Mouse (Mus musculus): ENCODE measurements around the gene Dpp9. TPM values are rescaled to one million over a fixed set of nuclear protein-coding genes. Genes with fewer than 3 reads are reported as not detected.

The Dpp9 gene
- polyA plus RNA-seq, 1 experiment from 2014 or later, result 36.2 TPM

DNA sequence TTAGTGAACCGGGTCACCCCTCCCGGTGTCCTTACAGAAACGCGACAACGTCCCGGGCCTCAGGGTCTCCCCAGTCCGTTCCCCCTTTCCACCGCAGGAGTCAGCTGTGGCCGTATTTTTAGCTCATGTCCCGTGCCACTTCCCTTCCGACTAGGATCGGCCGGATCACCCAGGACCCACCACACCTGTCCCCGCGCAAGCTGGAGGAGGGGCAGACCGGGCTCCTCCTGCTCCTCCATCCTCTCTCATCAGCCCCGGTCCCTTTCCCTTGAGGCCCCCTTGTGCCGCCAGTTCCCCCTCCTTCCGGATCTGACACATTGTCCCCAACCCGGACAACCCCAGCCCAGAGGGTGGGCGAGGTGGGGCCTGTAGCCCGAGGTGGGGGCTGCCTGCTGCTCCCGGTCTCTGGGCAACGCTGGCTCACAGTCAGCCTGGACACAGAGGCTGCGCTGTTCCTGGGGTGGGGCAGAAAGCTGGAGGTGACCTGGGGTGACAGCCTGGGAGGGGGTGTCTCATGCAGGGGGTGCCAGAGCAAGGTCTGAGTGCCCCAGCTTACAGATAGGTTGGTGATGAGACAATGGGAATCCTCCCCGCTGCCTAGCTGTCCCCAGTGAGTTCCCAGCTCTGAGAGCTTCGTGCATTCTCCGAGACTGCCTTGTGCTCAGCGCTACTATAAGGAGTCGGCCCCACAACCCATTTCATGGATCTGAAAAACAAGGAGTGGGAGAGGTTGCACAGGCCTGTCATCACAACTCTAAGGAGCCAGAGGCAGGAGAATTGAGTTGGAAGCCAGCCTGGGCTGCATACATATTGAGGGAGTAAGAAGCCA is 69.7 kb downstream of the Dpp9 start:
- Histone ChIP-seq H3K9me3 (ENCODE audit: control insufficient read depth, low read length) (no peaks in the 10 kb centered on the region), H3K27ac (ENCODE audit: low read depth) (no peak overlapping the region), H3K4me2 (ENCODE audit: low read length) (peak overlapping the region; percentile 38), H3K4me3 (ENCODE audit: low read depth, low read length) (peak overlapping the region; percentile 10; the same call in 1 of the 2 replicates), H3K9ac (ENCODE audit: low read length) (no peak overlapping the region), H3K4me1 (replicated peaks; ENCODE audit: control insufficient read depth, insufficient read depth, low read length) (no peaks in the 10 kb centered on the region), H3K27me3 (replicated peaks; ENCODE audit: control insufficient read depth, insufficient read depth, low read length) (peaks cover 55% of the 10 kb centered on the region), H3K36me3 (ENCODE audit: control insufficient read depth, insufficient read depth, low read length) (no peaks in the 10 kb centered on the region)
- under 1% methylated on average over 25 of the region's 30 CpGs for WGBS
- DNase-seq (ENCODE audit: low spot score) (no peak), ATAC-seq (replicated peaks; ENCODE audit: low FRiP score, low TSS enrichment, low read depth) (0 out of 2 replicates have a peak, but pooled peaks have one; percentile 37)

- H3K4me1 ChIP-seq (replicated peaks; ENCODE audit: control insufficient read depth, insufficient read depth, low read length), result no peaks in the 10 kb centered on the region
- 20% methylated on average over 9 of the region's 9 CpGs for WGBS
- no peak overlapping the region for H3K9ac ChIP-seq (ENCODE audit: low read length)
- H3K4me2 ChIP-seq (ENCODE audit: low read length), result peak overlapping the region; percentile 38
- no peaks in the 10 kb centered on the region for H3K9me3 ChIP-seq (ENCODE audit: control insufficient read depth, low read length)
- H3K4me3 ChIP-seq (ENCODE audit: low read depth, low read length), result no peak overlapping the region; the same call in 1 of the 2 replicates
- peaks cover 58% of the 10 kb centered on the region for H3K27me3 ChIP-seq (replicated peaks; ENCODE audit: control insufficient read depth, insufficient read depth, low read length)
- no peak overlapping the region for H3K27ac ChIP-seq (ENCODE audit: low read depth)
- DNase-seq (ENCODE audit: low spot score), result no peak
- ATAC-seq (replicated peaks; ENCODE audit: low FRiP score, low TSS enrichment, low read depth), result 0 out of 2 replicates have a peak, but pooled peaks have one; percentile 28
- no peaks in the 10 kb centered on the region for H3K36me3 ChIP-seq (ENCODE audit: control insufficient read depth, insufficient read depth, low read length)
Observed at GRCm38 (mm10) chr17:56148280-56148679, 70.4 kb downstream of the Dpp9 start.

GRCm38 (mm10) chr17:56147420-56147819 is 71.3 kb downstream of the Dpp9 start:
- H3K4me3 ChIP-seq (ENCODE audit: low read depth, low read length), result no peak overlapping the region
- no peaks in the 10 kb centered on the region for H3K9me3 ChIP-seq (ENCODE audit: control insufficient read depth, low read length)
- H3K27me3 ChIP-seq (replicated peaks; ENCODE audit: control insufficient read depth, insufficient read depth, low read length), result peaks cover 67% of the 10 kb centered on the region
- ATAC-seq (replicated peaks; ENCODE audit: low FRiP score, low TSS enrichment, low read depth) (no peak), DNase-seq (ENCODE audit: low spot score) (no peak)
- no peak overlapping the region for H3K27ac ChIP-seq (ENCODE audit: low read depth)
- no peak overlapping the region for H3K4me2 ChIP-seq (ENCODE audit: low read length)
- H3K4me1 ChIP-seq (replicated peaks; ENCODE audit: control insufficient read depth, insufficient read depth, low read length), result peaks cover 3% of the 10 kb centered on the region; the same call in 1 of the 2 replicates
- no peak overlapping the region for H3K9ac ChIP-seq (ENCODE audit: low read length)
- 43% methylated on average over 12 of the region's 12 CpGs for WGBS
- no peaks in the 10 kb centered on the region for H3K36me3 ChIP-seq (ENCODE audit: control insufficient read depth, insufficient read depth, low read length)

DNA sequence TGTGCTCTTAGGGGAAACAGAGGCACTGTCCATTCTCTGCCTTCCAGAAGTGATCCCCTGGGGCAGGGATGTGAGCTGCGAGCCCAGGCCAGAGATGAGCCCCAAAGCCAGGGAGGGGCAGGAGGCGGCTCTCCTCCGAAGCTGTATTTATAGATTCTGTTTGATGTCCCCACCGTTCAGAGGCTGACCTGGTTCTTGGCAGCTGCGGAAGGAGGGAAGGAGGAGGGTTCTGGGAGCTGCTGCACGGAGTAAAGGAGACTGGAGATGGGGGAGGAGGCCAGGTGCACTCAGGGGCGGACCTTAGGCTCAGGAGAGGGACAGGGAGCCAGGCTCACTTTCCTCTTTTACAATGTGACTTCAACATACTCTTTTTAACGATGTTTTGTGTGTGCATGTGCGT is 72.6 kb downstream of the Dpp9 start:
- Histone ChIP-seq H3K9ac (ENCODE audit: low read length) (no peak overlapping the region), H3K36me3 (ENCODE audit: control insufficient read depth, insufficient read depth, low read length) (no peaks in the 10 kb centered on the region), H3K4me2 (ENCODE audit: low read length) (no peak overlapping the region), H3K4me1 (replicated peaks; ENCODE audit: control insufficient read depth, insufficient read depth, low read length) (peaks cover 9% of the 10 kb centered on the region; the same call in 1 of the 2 replicates), H3K27ac (ENCODE audit: low read depth) (no peak overlapping the region), H3K9me3 (ENCODE audit: control insufficient read depth, low read length) (no peaks in the 10 kb centered on the region), H3K4me3 (ENCODE audit: low read depth, low read length) (no peak overlapping the region), H3K27me3 (replicated peaks; ENCODE audit: control insufficient read depth, insufficient read depth, low read length) (peaks cover 71% of the 10 kb centered on the region)
- no peak for ATAC-seq (replicated peaks; ENCODE audit: low FRiP score, low TSS enrichment, low read depth)
- 15% methylated on average over 9 of the region's 9 CpGs for WGBS
- DNase-seq (ENCODE audit: low spot score), result no peak

GRCm38 (mm10) chr17:56144546-56144945 is 74.2 kb downstream of the Dpp9 start:
- ATAC-seq (replicated peaks; ENCODE audit: low FRiP score, low TSS enrichment, low read depth) (no peak), DNase-seq (ENCODE audit: low spot score) (no peak)
- H3K27ac ChIP-seq (ENCODE audit: low read depth), result no peak overlapping the region
- no peaks in the 10 kb centered on the region for H3K9me3 ChIP-seq (ENCODE audit: control insufficient read depth, low read length)
- H3K4me3 ChIP-seq (ENCODE audit: low read depth, low read length), result no peak overlapping the region
- H3K27me3 ChIP-seq (replicated peaks; ENCODE audit: control insufficient read depth, insufficient read depth, low read length), result peaks cover 72% of the 10 kb centered on the region
- WGBS, result 72% methylated on average over 9 of the region's 9 CpGs
- peaks cover 12% of the 10 kb centered on the region for H3K4me1 ChIP-seq (replicated peaks; ENCODE audit: control insufficient read depth, insufficient read depth, low read length)
- no peak overlapping the region for H3K4me2 ChIP-seq (ENCODE audit: low read length)
- no peaks in the 10 kb centered on the region for H3K36me3 ChIP-seq (ENCODE audit: control insufficient read depth, insufficient read depth, low read length)
- no peak overlapping the region for H3K9ac ChIP-seq (ENCODE audit: low read length)

GRCm38 (mm10) chr17:56141702-56142605 is 76.8 kb downstream of the Dpp9 start:
- DNase-seq (ENCODE audit: low spot score), result no peak
- Histone ChIP-seq H3K9me3 (ENCODE audit: control insufficient read depth, low read length) (no peaks in the 10 kb centered on the region), H3K36me3 (ENCODE audit: control insufficient read depth, insufficient read depth, low read length) (no peaks in the 10 kb centered on the region), H3K4me3 (ENCODE audit: low read depth, low read length) (peak overlapping the region; percentile 34), H3K4me1 (replicated peaks; ENCODE audit: control insufficient read depth, insufficient read depth, low read length) (peaks cover 19% of the 10 kb centered on the region), H3K9ac (ENCODE audit: low read length) (0 out of 2 replicates have a peak overlapping the region, but pooled peaks have one; percentile 13), H3K27ac (ENCODE audit: low read depth) (no peak overlapping the region), H3K27me3 (replicated peaks; ENCODE audit: control insufficient read depth, insufficient read depth, low read length) (peaks cover 63% of the 10 kb centered on the region), H3K4me2 (ENCODE audit: low read length) (peak overlapping the region; percentile 55)
- peak; percentile 38 for ATAC-seq (replicated peaks; ENCODE audit: low FRiP score, low TSS enrichment, low read depth)
- 2% methylated on average over 36 of the region's 47 CpGs for WGBS

- DNase-seq (ENCODE audit: low spot score), result peak; percentile 78
- H3K27me3 ChIP-seq (replicated peaks; ENCODE audit: control insufficient read depth, insufficient read depth, low read length), result peaks cover 55% of the 10 kb centered on the region
- 1% methylated on average over 71 of the region's 79 CpGs for WGBS
Observed at GRCm38 (mm10) chr17:56139858-56140595, 78.7 kb downstream of the Dpp9 start, which contains the start of gene Sema6b. Sema6b (minus strand) TSS chr17:56140343.

DNA sequence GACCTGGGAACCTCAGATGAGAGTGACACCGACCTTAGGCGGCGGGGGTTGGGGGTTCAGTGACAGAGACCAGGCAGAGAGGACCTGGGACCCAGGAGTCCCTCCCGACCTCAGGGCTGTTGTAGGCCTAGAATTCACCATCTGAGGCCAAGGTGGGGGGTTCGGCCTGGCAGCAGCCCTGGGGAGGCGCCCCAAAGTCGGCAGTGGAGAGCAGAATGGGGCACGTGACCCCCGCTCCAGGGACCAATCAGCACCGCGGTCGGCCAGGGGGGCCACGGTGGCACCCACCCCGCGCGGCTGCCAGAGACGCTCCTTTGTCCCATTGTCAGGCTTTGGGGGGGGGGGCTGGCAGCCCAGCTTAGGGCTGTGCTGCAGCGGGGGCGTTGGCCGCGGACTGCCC is 79.3 kb downstream of the Dpp9 start:
- ATAC-seq (replicated peaks; ENCODE audit: low FRiP score, low TSS enrichment, low read depth) (peak; percentile 1; the same call in 1 of the 2 replicates), DNase-seq (ENCODE audit: low spot score) (no peak)
- Histone ChIP-seq H3K9ac (ENCODE audit: low read length) (no peak overlapping the region), H3K27ac (ENCODE audit: low read depth) (no peak overlapping the region), H3K27me3 (replicated peaks; ENCODE audit: control insufficient read depth, insufficient read depth, low read length) (peaks cover 55% of the 10 kb centered on the region), H3K4me1 (replicated peaks; ENCODE audit: control insufficient read depth, insufficient read depth, low read length) (peaks cover 22% of the 10 kb centered on the region), H3K4me2 (ENCODE audit: low read length) (peak overlapping the region; percentile 98), H3K4me3 (ENCODE audit: low read depth, low read length) (peak overlapping the region; percentile 53), H3K9me3 (ENCODE audit: control insufficient read depth, low read length) (no peaks in the 10 kb centered on the region), H3K36me3 (ENCODE audit: control insufficient read depth, insufficient read depth, low read length) (no peaks in the 10 kb centered on the region)
- WGBS, result 11% methylated on average over 21 of the region's 21 CpGs

More at GRCm38 (mm10) chr17:56139858-56140595, 78.7 kb downstream of the Dpp9 start, which contains the start of gene Sema6b:
- Histone ChIP-seq H3K4me1 (replicated peaks; ENCODE audit: control insufficient read depth, insufficient read depth, low read length) (peaks cover 19% of the 10 kb centered on the region), H3K27ac (ENCODE audit: low read depth) (no peak within 1 kb of the TSS), H3K4me3 (ENCODE audit: low read depth, low read length) (peak within 1 kb of the TSS; percentile 53), H3K9me3 (ENCODE audit: control insufficient read depth, low read length) (no peaks in the 10 kb centered on the region), H3K9ac (ENCODE audit: low read length) (peak within 1 kb of the TSS; percentile 37), H3K4me2 (ENCODE audit: low read length) (peak within 1 kb of the TSS; percentile 98), H3K36me3 (ENCODE audit: control insufficient read depth, insufficient read depth, low read length) (no peaks in the 10 kb centered on the region)
- ATAC-seq (replicated peaks; ENCODE audit: low FRiP score, low TSS enrichment, low read depth), result peak; percentile 28; the same call in 1 of the 2 replicates

Data from intestine, embryonic 14.5 days (tissue).